Comparison of ENCODE assay signal across 11 mouse cellular contexts in the genomic region with DNA sequence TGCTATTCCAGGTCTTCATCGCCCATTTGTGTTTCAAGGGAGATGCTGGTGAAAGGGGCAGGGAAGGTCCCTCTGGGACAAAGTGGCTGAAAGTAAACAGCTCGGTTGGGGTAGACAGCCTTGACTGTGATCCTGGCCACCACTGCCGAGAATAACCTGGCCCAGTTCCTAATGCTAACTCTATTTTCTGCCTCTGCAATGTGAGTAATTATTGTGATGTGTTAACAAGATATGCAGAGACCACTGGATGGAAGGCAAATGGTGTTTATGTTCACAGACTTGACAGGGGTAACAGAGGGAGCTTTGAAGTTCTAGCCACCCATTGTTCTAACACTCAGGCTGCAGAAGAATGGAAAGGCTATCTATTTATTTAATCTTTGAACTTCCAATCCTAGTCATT. TPM values are rescaled to one million over a fixed set of nuclear protein-coding genes. Genes with fewer than 3 reads are reported as not detected.
"Had no signal": no experiment of that assay in that cellular context is flagged by ENCODE, and none has a peak within 500 bp of the region (broad histone marks: within the 10 kb centered on the region; RNA-seq: fewer than 3 reads in every experiment).

No protein-coding gene starts in this region.

- ATAC-seq: liver, embryonic 12.5 days; midbrain, embryonic 13.5 days had no signal

- H3K4me2 ChIP-seq: limb, embryonic 15.5 days; liver, embryonic 12.5 days; midbrain, embryonic 13.5 days had no signal

- H3K27ac ChIP-seq: layer of hippocampus, adult 2 months; left cerebral cortex, adult 2 months; limb, embryonic 15.5 days; liver, embryonic 12.5 days; midbrain, embryonic 13.5 days; stomach, postnatal 0 days had no signal

- H3K27me3 ChIP-seq: limb, embryonic 15.5 days; liver, embryonic 12.5 days; midbrain, embryonic 13.5 days had no signal

- H3K36me3 ChIP-seq: limb, embryonic 15.5 days; liver, embryonic 12.5 days; midbrain, embryonic 13.5 days had no signal

- H3K4me3 ChIP-seq: layer of hippocampus, adult 2 months; left cerebral cortex, adult 2 months; limb, embryonic 15.5 days; liver, embryonic 12.5 days; midbrain, embryonic 13.5 days had no signal

- H3K9ac ChIP-seq: limb, embryonic 15.5 days; liver, embryonic 12.5 days; midbrain, embryonic 13.5 days had no signal

- H3K9me3 ChIP-seq: limb, embryonic 15.5 days; liver, embryonic 12.5 days; midbrain, embryonic 13.5 days had no signal

- H3K4me1 ChIP-seq: limb, embryonic 15.5 days; liver, embryonic 12.5 days had no signal

- DNase-seq: kidney, adult 18-20 months; kidney, postnatal 10 days; kidney, postnatal 4 days; thymus, postnatal 14 days had no signal

RNA-seq across cellular contexts. Expression of a gene that starts 21.9 kb away (rescaled TPM):
- total RNA-seq: megakaryocyte-erythroid progenitor cell, adult 5-6 weeks had no signal
